Mouse (Mus musculus) neutrophil, adult 83 days (primary cell): ENCODE data around the gene Pced1b. TPM values are rescaled to one million over a fixed set of nuclear protein-coding genes. Genes with fewer than 3 reads are reported as not detected.

ENCODE experiments used
- total RNA-seq, 2 experiments: library from RNA; stranded (reverse); gene quantifications; one replicate each; pipeline ENCODE4 v1.2.4; 2023

Pced1b gene
- total RNA-seq, result 10 to 100 TPM; 14.0 to 16.6 TPM

DNA sequence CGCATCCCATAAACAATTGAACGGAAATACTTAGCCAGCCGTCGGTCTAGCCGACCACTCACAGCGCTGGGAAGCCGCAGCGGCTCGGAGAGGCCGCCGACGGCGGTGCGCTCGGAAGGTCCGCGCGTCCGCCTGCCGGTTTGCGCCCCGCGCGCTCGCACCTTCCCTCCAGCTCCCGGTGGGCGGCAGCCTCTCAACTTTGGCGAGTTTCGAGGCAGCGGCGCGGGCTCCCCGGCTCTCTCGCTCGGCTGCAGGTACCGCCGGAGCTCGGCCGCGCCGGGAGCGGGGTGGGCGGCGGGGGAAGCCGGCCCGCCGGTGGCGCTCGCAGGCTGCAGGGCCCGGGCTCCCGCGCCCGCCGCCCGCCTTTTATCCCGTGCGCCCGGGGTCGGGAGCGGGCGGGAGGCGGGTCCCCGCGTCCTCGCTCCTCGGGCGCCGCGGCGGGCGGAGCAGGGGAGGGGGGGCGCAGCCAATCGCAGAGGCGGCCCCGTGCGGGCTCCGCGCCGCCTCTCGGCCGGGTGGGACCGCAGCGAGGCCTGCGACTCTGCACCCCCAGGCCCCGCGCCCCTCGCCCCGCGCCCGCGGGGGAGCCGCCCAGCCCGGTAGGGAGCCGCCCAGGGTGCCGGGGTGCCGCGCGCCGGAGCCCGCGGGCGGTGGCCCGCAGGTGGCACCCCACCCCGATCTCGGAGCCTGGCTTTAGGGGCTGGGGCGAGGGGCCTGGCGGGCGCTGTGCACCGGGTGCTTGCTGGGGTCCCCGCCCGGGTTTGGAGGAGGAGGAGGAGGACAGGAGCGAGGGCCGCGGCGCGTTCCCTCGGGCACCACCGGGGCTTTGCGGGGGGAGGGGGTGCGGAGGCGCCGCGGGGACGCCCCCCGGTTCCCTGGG is at the start of gene Pced1b, which contains the start of gene Amigo2:
Gene Pced1b (plus strand): TSS at position 197 of the 880 bp plus-strand sequence.
Gene Amigo2 (minus strand): TSS at position 377 of the 880 bp plus-strand sequence.

Other genes starting within 250 kb of the Pced1b start
- not detected for gene Slc38a4, start 191.2 kb upstream of the Pced1b start, total RNA-seq
- gene Amigo2, start 180 bp downstream of the Pced1b start, total RNA-seq, result 1 to 10 TPM; 2.1 to 2.2 TPM